Mouse (Mus musculus) adrenal gland, postnatal 0 days (tissue): ENCODE data around the gene Lyplal1. TPM values are rescaled to one million over a fixed set of nuclear protein-coding genes. Genes with fewer than 3 reads are reported as not detected.

ENCODE experiments used
- polyA plus RNA-seq: library from polyadenylated mRNA; unstranded; fragments of >200 nt; fragmentation: Nextera tagmentation; extraction: Ambion mirVana; gene quantifications from 2 replicates; pipeline ENCODE4 v1.2.1, GENCODE M21; 2015

Gene Lyplal1
- polyA plus RNA-seq, result 20.9 and 30.8 TPM in 2 replicates

GRCm38 (mm10) chr1:186116701-186117488, at the start of gene Lyplal1:
Lyplal1 (minus strand) TSS chr1:186117310.

